Mouse (Mus musculus) heart, embryonic 16.5 days (tissue): ENCODE results near the gene Olfr1264. TPM values are rescaled to one million over a fixed set of nuclear protein-coding genes. Genes with fewer than 3 reads are reported as not detected.

Experiments
- ATAC-seq: fragments of 200-750 bp; cut with Nextera tagmentation; replicated peaks from 2 replicates; pipeline ENCODE4 v1.8.0; 2017; ENCODE audit warnings: moderate number of reproducible peaks; ENCODE audit not compliant: insufficient read depth, low FRiP score; ENCODE audit errors: extremely low read depth
- H3K27ac ChIP-seq: fragments of 300-500 bp; sonication (generic); 2 replicates; pipeline ENCODE4 v1.5.1; 2014; ENCODE audit warnings: mild to moderate bottlenecking, low read length, control low read depth, moderate library complexity
- H3K27me3 ChIP-seq: fragments of 300-500 bp; sonication (generic); 2 replicates; pipeline ENCODE4 v1.6.1; 2014; ENCODE audit warnings: low read length, mixed read lengths; ENCODE audit not compliant: control insufficient read depth, insufficient read depth
- H3K36me3 ChIP-seq: fragments of 300-500 bp; sonication (generic); 2 replicates; pipeline ENCODE4 v1.6.1; 2014; ENCODE audit not compliant: control insufficient read depth, insufficient read depth
- H3K4me1 ChIP-seq: fragments of 300-500 bp; sonication (generic); 2 replicates; pipeline ENCODE4 v1.6.1; 2014; ENCODE audit warnings: low read length, mixed read lengths; ENCODE audit not compliant: control insufficient read depth, insufficient read depth
- H3K4me2 ChIP-seq: fragments of 300-500 bp; sonication (generic); 2 replicates; pipeline ENCODE4 v1.6.1; 2014; ENCODE audit warnings: low read depth, mild to moderate bottlenecking, control low read depth, low read length
- H3K4me3 ChIP-seq: fragments of 300-500 bp; sonication (generic); 2 replicates; pipeline ENCODE4 v1.5.1; 2014; ENCODE audit warnings: mild to moderate bottlenecking, control low read depth, low read length
- H3K9ac ChIP-seq: fragments of 300-500 bp; sonication (generic); 2 replicates; pipeline ENCODE4 v1.6.1; 2014; ENCODE audit warnings: low read length, control low read depth
- H3K9me3 ChIP-seq: fragments of 300-500 bp; sonication (generic); replicated peaks from 2 replicates; pipeline ENCODE4 v1.6.1; 2016; ENCODE audit warnings: low read length; ENCODE audit not compliant: control insufficient read depth
- WGBS: fragments of 180-500 bp; shearing (Covaris S2); extraction: QIAGEN DNeasy Blood & Tissue Kit; methylation state at CpG from one replicate; pipeline ENCODE4 v1.1.7; 2014; 5-methylcytosine and 5-hydroxymethylcytosine counted together
- polyA plus RNA-seq: library from polyadenylated mRNA; unstranded; fragments of >200 nt; fragmentation: Nextera tagmentation; extraction: Ambion mirVana; gene quantifications from 2 replicates; pipeline ENCODE4 v1.2.1, GENCODE M21; 2015

The Olfr1264 gene
- polyA plus RNA-seq = not detected in 2 replicates

DNA sequence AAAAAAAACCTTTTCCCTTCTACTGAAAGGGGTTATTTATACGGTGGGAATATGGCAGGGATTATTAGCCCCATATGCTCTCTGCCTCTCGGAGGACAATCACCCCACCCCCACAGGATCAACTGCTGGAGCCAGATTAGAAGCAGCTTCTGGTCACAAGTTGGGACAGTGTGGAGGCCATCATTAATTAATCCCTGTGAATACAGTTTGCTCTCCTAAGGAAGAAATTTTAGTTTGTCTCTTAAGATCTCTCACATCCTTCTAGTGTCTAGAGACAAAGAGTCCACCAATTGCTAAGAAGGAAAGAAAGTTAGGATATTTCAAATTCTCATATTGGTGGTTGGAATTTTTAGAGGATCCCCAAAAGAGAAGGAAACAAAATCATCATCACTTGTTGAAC lies at the start of gene Olfr1264:
Olfr1264 (minus strand) TSS at position 101 of the 400 bp plus-strand sequence.
- Histone ChIP-seq H3K9me3 (no peaks in the 10 kb centered on the region), H3K4me3 (no peak within 1 kb of the TSS), H3K36me3 (no peaks in the 10 kb centered on the region), H3K27me3 (no peaks in the 10 kb centered on the region), H3K27ac (no peak within 1 kb of the TSS), H3K9ac (no peak within 1 kb of the TSS), H3K4me2 (no peak within 1 kb of the TSS), H3K4me1 (no peaks in the 10 kb centered on the region)
- ATAC-seq = no peak
- WGBS = 51% methylated on average over 2 of the region's 2 CpGs

DNA sequence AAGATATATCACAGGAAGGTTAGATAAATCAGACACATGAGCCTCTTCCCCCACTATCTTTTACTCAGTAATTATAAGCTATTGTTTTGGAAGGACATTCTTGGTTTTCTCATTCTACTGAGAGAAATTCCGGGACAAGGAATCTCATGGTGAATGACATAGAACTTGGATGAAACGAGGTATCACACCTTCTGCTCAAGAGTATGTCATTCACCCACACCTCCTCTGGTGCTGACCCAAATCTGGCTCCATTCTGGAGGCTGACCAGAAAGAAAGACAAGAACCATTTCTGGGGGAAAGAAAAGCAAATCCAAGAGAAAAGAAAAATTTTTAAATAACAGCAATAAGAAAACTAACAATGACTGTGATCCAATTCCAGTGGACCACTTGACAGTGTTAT lies 44.7 kb upstream of the Olfr1264 start:
- Histone ChIP-seq H3K27me3 (no peaks in the 10 kb centered on the region), H3K4me1 (no peaks in the 10 kb centered on the region), H3K27ac (no peak overlapping the region), H3K4me3 (no peak overlapping the region), H3K4me2 (no peak overlapping the region), H3K9me3 (no peaks in the 10 kb centered on the region), H3K36me3 (no peaks in the 10 kb centered on the region), H3K9ac (no peak overlapping the region)
- ATAC-seq = no peak
- 62% methylated on average over 2 of the region's 2 CpGs for WGBS

DNA sequence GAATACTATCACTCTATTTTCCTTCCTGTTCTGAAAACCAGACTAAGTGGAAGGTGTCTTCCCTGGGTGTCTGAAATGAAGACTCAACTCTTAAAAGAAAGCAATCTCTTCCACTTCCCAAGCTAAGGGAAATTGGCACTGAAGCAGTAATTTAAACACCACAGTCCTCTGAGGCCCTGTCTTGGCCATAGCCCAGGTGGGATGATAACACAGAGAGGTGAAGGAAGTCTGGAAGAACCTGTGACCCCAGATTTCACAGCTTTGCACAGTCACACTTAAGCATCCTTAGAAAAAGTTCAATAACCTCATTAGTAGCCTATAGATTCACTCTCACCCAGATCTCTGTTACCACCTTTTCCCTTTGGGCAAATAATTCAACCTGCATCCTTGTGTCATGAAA lies 38.1 kb upstream of the Olfr1264 start, which contains the start of gene Olfr140:
Olfr140 (minus strand) TSS at position 101 of the 400 bp plus-strand sequence.
- Histone ChIP-seq H3K9me3 (no peaks in the 10 kb centered on the region), H3K9ac (no peak within 1 kb of the TSS), H3K27me3 (no peaks in the 10 kb centered on the region), H3K4me3 (no peak within 1 kb of the TSS), H3K4me2 (no peak within 1 kb of the TSS), H3K36me3 (no peaks in the 10 kb centered on the region), H3K27ac (no peak within 1 kb of the TSS), H3K4me1 (no peaks in the 10 kb centered on the region)
- no peak for ATAC-seq

DNA sequence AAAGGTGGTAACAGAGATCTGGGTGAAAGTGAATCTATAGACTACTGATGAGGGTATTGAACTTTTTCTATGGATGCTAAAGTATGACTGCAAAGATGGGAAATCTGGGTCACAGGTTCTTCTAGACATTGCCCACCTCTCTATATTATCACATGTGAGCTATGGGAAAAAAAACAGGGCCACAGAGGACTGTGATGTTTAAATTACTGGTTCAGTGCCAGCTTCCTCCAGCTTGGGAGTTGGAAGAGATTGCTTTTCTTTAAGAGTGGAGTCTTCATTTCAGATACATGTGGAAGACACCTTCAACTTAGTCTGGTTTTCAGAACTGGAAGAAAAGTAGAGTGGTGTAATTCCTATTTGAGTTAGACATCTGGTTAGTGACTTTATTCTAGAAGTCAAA lies 9.7 kb upstream of the Olfr1264 start, which contains the start of gene Olfr1265:
Olfr1265 (plus strand) TSS at position 301 of the 400 bp plus-strand sequence.
- ATAC-seq = no peak

DNA sequence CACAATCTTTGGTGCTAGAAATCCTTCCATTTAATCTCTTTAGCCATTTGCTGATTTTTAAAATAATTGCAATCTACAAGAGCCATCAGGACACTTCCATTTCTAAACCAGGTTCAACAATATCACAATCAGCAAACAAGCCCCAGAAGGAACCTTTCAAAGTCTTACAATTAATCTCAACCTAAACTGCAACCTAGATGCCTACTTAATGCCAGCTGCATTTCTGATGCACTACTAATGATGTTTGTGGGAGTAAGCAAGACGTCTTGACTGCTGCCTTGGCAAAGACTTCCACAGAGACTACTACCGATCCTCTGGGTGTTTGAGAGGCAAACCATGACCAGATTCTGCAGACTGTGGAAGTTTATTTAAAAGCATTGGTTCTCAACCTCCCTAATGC lies 13.5 kb downstream of the Olfr1264 start, which contains the start of gene Olfr1263:
Olfr1263 (plus strand) TSS at position 301 of the 400 bp plus-strand sequence.
- H3K4me2 ChIP-seq = no peak within 1 kb of the TSS
- no peak within 1 kb of the TSS for H3K9ac ChIP-seq
- WGBS = 67% methylated on average over 2 of the region's 2 CpGs
- no peaks in the 10 kb centered on the region for H3K9me3 ChIP-seq
- no peaks in the 10 kb centered on the region for H3K27me3 ChIP-seq
- no peak within 1 kb of the TSS for H3K4me3 ChIP-seq
- no peaks in the 10 kb centered on the region for H3K36me3 ChIP-seq
- no peaks in the 10 kb centered on the region for H3K4me1 ChIP-seq
- ATAC-seq = no peak
- H3K27ac ChIP-seq = no peak within 1 kb of the TSS

More for the DNA sequence above, 9.7 kb upstream of the Olfr1264 start, which contains the start of gene Olfr1265:
- Histone ChIP-seq H3K27ac (no peak within 1 kb of the TSS), H3K36me3 (no peaks in the 10 kb centered on the region), H3K4me2 (no peak within 1 kb of the TSS), H3K4me3 (no peak within 1 kb of the TSS), H3K9me3 (no peaks in the 10 kb centered on the region), H3K4me1 (no peaks in the 10 kb centered on the region), H3K9ac (no peak within 1 kb of the TSS), H3K27me3 (no peaks in the 10 kb centered on the region)

DNA sequence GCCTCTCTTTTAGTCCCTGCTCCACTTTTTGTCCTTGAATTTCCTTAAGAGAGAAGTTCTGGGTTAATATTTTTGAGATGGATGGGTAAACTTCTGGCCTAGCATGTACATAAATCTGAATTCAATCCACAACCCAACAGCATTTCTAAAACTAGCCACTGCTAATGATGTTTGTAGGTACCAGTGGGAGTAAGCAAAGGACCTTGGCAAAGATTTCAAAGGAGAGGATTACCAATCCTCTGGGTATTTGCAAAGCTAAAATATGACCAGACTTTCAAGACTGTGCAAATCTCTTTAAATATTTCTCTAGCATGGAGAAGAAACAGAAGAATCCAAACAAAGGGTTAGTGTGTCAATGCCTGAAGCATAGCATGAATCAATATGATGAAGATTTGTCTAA lies 25.5 kb downstream of the Olfr1264 start, which contains the start of gene Olfr1262:
Olfr1262 (plus strand) TSS at position 301 of the 400 bp plus-strand sequence.
- H3K4me2 ChIP-seq = no peak within 1 kb of the TSS
- no peak for ATAC-seq
- H3K9me3 ChIP-seq = no peaks in the 10 kb centered on the region
- no peaks in the 10 kb centered on the region for H3K36me3 ChIP-seq
- H3K4me1 ChIP-seq = no peaks in the 10 kb centered on the region
- no peaks in the 10 kb centered on the region for H3K27me3 ChIP-seq
- no peak within 1 kb of the TSS for H3K27ac ChIP-seq
- no peak within 1 kb of the TSS for H3K9ac ChIP-seq
- no peak within 1 kb of the TSS for H3K4me3 ChIP-seq

DNA sequence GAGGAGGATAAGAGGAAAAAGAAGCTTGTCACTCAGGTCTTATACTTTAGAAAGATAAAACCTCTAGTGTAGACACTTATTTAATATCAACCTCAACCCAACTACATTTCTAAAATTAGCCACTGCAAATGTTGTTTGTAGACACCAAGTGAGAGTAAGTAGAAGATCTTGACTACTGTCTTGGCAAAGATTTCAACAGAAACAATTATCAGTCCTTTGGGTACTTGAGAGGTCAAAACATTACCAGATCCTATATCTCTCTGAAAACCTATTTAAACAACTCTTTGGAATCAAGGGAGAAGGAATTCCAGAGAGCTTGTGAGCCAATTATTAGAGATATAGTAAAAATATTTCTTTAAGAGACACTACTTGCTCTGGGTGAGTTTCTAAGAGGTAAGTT lies 34.5 kb downstream of the Olfr1264 start, which contains the start of gene Olfr1261:
Olfr1261 (plus strand) TSS at position 301 of the 400 bp plus-strand sequence.
- Histone ChIP-seq H3K4me1 (no peaks in the 10 kb centered on the region), H3K9ac (no peak within 1 kb of the TSS), H3K27ac (no peak within 1 kb of the TSS), H3K36me3 (no peaks in the 10 kb centered on the region), H3K4me2 (no peak within 1 kb of the TSS), H3K27me3 (no peaks in the 10 kb centered on the region), H3K9me3 (no peaks in the 10 kb centered on the region), H3K4me3 (no peak within 1 kb of the TSS)
- no peak for ATAC-seq

DNA sequence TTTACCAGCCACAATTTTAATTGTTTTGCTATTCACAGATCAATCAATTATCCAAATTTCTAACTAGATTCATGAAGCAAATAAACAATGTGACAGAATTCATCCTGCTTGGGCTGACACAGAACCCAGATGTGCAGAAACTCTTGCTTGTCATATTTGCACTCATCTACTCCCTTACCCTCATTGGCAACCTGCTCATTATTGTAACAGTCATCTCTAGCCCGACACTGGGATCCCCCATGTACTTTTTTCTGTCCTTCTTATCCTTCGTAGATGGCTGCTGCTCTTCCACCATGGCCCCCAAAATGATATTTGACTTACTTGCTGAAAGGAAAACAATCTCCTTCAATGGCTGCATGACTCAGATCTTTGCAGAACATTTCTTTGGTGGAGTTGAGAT lies 47.7 kb downstream of the Olfr1264 start:
- Histone ChIP-seq H3K27ac (no peak overlapping the region), H3K9ac (no peak overlapping the region), H3K4me3 (no peak overlapping the region), H3K4me2 (no peak overlapping the region), H3K9me3 (no peaks in the 10 kb centered on the region), H3K36me3 (no peaks in the 10 kb centered on the region), H3K27me3 (no peaks in the 10 kb centered on the region), H3K4me1 (no peaks in the 10 kb centered on the region)
- WGBS = 73% methylated on average over 2 of the region's 2 CpGs
- no peak for ATAC-seq

DNA sequence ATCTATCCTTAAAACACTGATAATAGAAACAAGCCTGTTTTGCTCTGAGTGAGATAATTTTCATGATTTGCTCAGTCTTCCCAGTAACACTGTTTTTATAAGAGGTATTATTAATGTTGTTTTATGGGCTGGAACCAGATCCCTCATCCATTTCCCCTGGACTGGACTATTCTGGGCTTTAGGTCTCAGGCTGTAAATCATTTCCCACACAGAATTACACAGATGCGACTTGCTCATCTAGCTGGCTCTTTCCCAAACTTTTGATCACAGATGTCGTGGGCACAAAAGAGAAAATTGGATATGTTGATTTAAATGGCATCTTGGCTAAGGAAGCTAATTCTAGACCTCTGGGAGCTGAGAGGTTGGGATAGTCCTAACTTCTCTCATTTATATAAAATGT lies 51.2 kb downstream of the Olfr1264 start, which contains the start of gene Olfr1260:
Olfr1260 (plus strand) TSS at position 157 of the 400 bp plus-strand sequence.
- Histone ChIP-seq H3K27me3 (no peaks in the 10 kb centered on the region), H3K9ac (no peak within 1 kb of the TSS), H3K4me3 (no peak within 1 kb of the TSS), H3K27ac (no peak within 1 kb of the TSS), H3K4me2 (no peak within 1 kb of the TSS), H3K9me3 (no peaks in the 10 kb centered on the region), H3K4me1 (no peaks in the 10 kb centered on the region), H3K36me3 (no peaks in the 10 kb centered on the region)
- no peak for ATAC-seq
- WGBS = 63% methylated on average over 2 of the region's 2 CpGs
